Mouse (Mus musculus) lung, embryonic 15.5 days (tissue): ENCODE data around the gene Lrfn1. TPM values are rescaled to one million over a fixed set of nuclear protein-coding genes. Genes with fewer than 3 reads are reported as not detected.
"Not testable (repeated sequence)": the region's sequence is repeated elsewhere in the genome, so short reads cannot be mapped to it uniquely, and the experiment has no call there.

Experiments
- ATAC-seq: fragments of 200-750 bp; cut with Nextera tagmentation; 2 replicates; pipeline ENCODE4 v1.8.0; 2017; ENCODE audit warnings: moderate number of reproducible peaks, borderline replicate concordance; ENCODE audit not compliant: low FRiP score, low TSS enrichment; ENCODE audit errors: extremely low read depth
- H3K27ac ChIP-seq: fragments of 300-500 bp; sonication (generic); 2 replicates; pipeline ENCODE4 v1.5.1; 2015; ENCODE audit warnings: moderate library complexity, mild to moderate bottlenecking, inconsistent platforms
- H3K27me3 ChIP-seq: fragments of 300-500 bp; sonication (generic); 2 replicates; pipeline ENCODE4 v1.6.1; 2015; ENCODE audit warnings: inconsistent platforms
- H3K36me3 ChIP-seq: fragments of 300-500 bp; sonication (generic); 2 replicates; pipeline ENCODE4 v1.6.1; 2015; ENCODE audit warnings: inconsistent platforms
- H3K4me1 ChIP-seq: fragments of 300-500 bp; sonication (generic); 2 replicates; pipeline ENCODE4 v1.6.1; 2015; ENCODE audit warnings: inconsistent platforms
- H3K4me2 ChIP-seq: fragments of 300-500 bp; sonication (generic); 2 replicates; pipeline ENCODE4 v1.6.1; 2015; ENCODE audit warnings: inconsistent platforms, mild to moderate bottlenecking, moderate library complexity
- H3K4me3 ChIP-seq: fragments of 300-500 bp; sonication (generic); 2 replicates; pipeline ENCODE4 v1.5.1; 2015; ENCODE audit warnings: mild to moderate bottlenecking, inconsistent platforms
- H3K9ac ChIP-seq: fragments of 300-500 bp; sonication (generic); 2 replicates; pipeline ENCODE4 v1.6.1; 2015; ENCODE audit warnings: inconsistent platforms
- H3K9me3 ChIP-seq: fragments of 300-500 bp; sonication (generic); 2 replicates; pipeline ENCODE4 v1.6.1; 2016; ENCODE audit warnings: inconsistent platforms
- WGBS: fragments of 180-500 bp; shearing (Covaris S2); methylation state at CpG from one replicate; pipeline ENCODE4 v1.1.7; 2015; 5-methylcytosine and 5-hydroxymethylcytosine counted together
- polyA plus RNA-seq: library from polyadenylated mRNA; unstranded; fragments of >200 nt; fragmentation: Nextera tagmentation; extraction: Ambion mirVana; gene quantifications from 2 replicates; pipeline ENCODE4 v1.2.1, GENCODE M21; 2015

Gene Lrfn1
- polyA plus RNA-seq, 1 experiment from 2014 or later, result 3.8 TPM

GRCm38 (mm10) chr7:28484192-28484591, 32.4 kb downstream of the Lrfn1 start:
- Histone ChIP-seq H3K9ac (no peak overlapping the region), H3K27me3 (peaks cover 2% of the 10 kb centered on the region), H3K36me3 (no peaks in the 10 kb centered on the region), H3K4me1 (no peaks in the 10 kb centered on the region), H3K4me3 (no peak overlapping the region), H3K27ac (no peak overlapping the region), H3K9me3 (no peaks in the 10 kb centered on the region), H3K4me2 (no peak overlapping the region)
- ATAC-seq, result no peak
- 21% methylated on average over 4 of the region's 4 CpGs for WGBS

- H3K27me3 ChIP-seq, result peaks cover 2% of the 10 kb centered on the region
- ATAC-seq, result no peak
- no peaks in the 10 kb centered on the region for H3K9me3 ChIP-seq
- H3K4me3 ChIP-seq, result no peak overlapping the region
- H3K9ac ChIP-seq, result no peak overlapping the region
- no peak overlapping the region for H3K27ac ChIP-seq
- peak overlapping the region; percentile 43 for H3K4me2 ChIP-seq
- no peaks in the 10 kb centered on the region for H3K36me3 ChIP-seq
- no peaks in the 10 kb centered on the region for H3K4me1 ChIP-seq
- WGBS, result 3% methylated on average over 16 of the region's 16 CpGs
Measured at GRCm38 (mm10) chr7:28488030-28488491, 36.3 kb downstream of the Lrfn1 start.

GRCm38 (mm10) chr7:28490410-28490809, 38.6 kb downstream of the Lrfn1 start:
- H3K27me3 ChIP-seq, result peaks cover 2% of the 10 kb centered on the region
- peak; percentile 23; the same call in 1 of the 2 replicates for ATAC-seq
- no peaks in the 10 kb centered on the region for H3K4me1 ChIP-seq
- H3K36me3 ChIP-seq, result no peaks in the 10 kb centered on the region
- no peak overlapping the region for H3K4me3 ChIP-seq
- no peaks in the 10 kb centered on the region for H3K9me3 ChIP-seq
- WGBS, result 3% methylated on average over 10 of the region's 10 CpGs
- peak overlapping the region; percentile 20; the same call in 1 of the 2 replicates for H3K4me2 ChIP-seq
- no peak overlapping the region for H3K9ac ChIP-seq
- no peak overlapping the region for H3K27ac ChIP-seq

DNA sequence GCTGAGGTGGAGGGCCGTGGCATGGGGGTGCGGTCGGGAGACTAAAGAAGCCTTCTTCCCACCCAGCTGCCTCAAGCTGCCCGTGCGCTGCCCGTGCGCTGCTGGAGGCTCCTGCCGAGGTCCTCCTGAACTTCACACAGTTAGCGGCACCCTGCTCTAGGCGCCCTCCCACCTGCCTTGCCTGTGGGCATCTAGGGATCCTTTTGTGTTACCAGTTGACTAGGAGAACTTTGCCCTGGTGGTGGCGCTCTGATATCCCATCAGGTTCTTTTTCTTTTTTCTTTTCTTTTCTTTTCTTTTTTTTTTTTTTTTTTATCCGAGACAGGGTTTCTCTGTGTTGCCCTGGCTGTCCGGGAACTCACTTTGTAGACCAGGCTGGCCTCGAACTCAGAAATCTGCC, 39.1 kb downstream of the Lrfn1 start:
- peak overlapping the region; percentile 20; the same call in 1 of the 2 replicates for H3K4me2 ChIP-seq

GRCm38 (mm10) chr7:28492310-28492709, 40.5 kb downstream of the Lrfn1 start:
- WGBS, result 87% methylated on average over 8 of the region's 8 CpGs
- no peak overlapping the region for H3K4me2 ChIP-seq
- peaks cover 2% of the 10 kb centered on the region for H3K27me3 ChIP-seq
- no peaks in the 10 kb centered on the region for H3K36me3 ChIP-seq
- H3K27ac ChIP-seq, result no peak overlapping the region
- H3K9ac ChIP-seq, result no peak overlapping the region
- H3K4me3 ChIP-seq, result no peak overlapping the region
- H3K4me1 ChIP-seq, result no peaks in the 10 kb centered on the region
- no peaks in the 10 kb centered on the region for H3K9me3 ChIP-seq
- no peak for ATAC-seq

More for the DNA sequence above, 39.1 kb downstream of the Lrfn1 start:
- 25% methylated on average over 14 of the region's 14 CpGs for WGBS
- Histone ChIP-seq H3K27ac (no peak overlapping the region), H3K9me3 (no peaks in the 10 kb centered on the region), H3K4me3 (no peak overlapping the region), H3K36me3 (no peaks in the 10 kb centered on the region), H3K4me1 (no peaks in the 10 kb centered on the region), H3K9ac (no peak overlapping the region), H3K27me3 (peaks cover 2% of the 10 kb centered on the region)
- ATAC-seq, result no peak

- Histone ChIP-seq H3K4me2 (no peak overlapping the region), H3K9me3 (no peaks in the 10 kb centered on the region), H3K27ac (no peak overlapping the region), H3K9ac (no peak overlapping the region), H3K36me3 (no peaks in the 10 kb centered on the region), H3K4me3 (no peak overlapping the region), H3K4me1 (no peaks in the 10 kb centered on the region), H3K27me3 (no peaks in the 10 kb centered on the region)
- ATAC-seq, result no peak
- WGBS, result 53% methylated on average over 11 of the region's 11 CpGs
Measured at GRCm38 (mm10) chr7:28495426-28495825, 43.6 kb downstream of the Lrfn1 start.

GRCm38 (mm10) chr7:28505585-28505984, 53.8 kb downstream of the Lrfn1 start:
- no peak overlapping the region for H3K9ac ChIP-seq
- H3K4me2 ChIP-seq, result no peak overlapping the region
- 2% methylated on average over 5 of the region's 5 CpGs for WGBS
- H3K4me1 ChIP-seq, result no peaks in the 10 kb centered on the region
- no peak overlapping the region for H3K27ac ChIP-seq
- no peaks in the 10 kb centered on the region for H3K9me3 ChIP-seq
- H3K27me3 ChIP-seq, result no peaks in the 10 kb centered on the region
- no peaks in the 10 kb centered on the region for H3K36me3 ChIP-seq
- ATAC-seq, result no peak
- no peak overlapping the region for H3K4me3 ChIP-seq

GRCm38 (mm10) chr7:28509121-28509520, 57.3 kb downstream of the Lrfn1 start:
- ATAC-seq, result peak; percentile 42; the same call in 1 of the 2 replicates

GRCm38 (mm10) chr7:28510405-28510974, 58.7 kb downstream of the Lrfn1 start, which contains the start of gene Ifnl2:
TSS of gene Ifnl2 (minus strand) at chr7:28510455.
- not testable (repeated sequence) for H3K4me2 ChIP-seq, H3K9me3 ChIP-seq, H3K4me1 ChIP-seq, H3K27me3 ChIP-seq, H3K27ac ChIP-seq, H3K9ac ChIP-seq, H3K4me3 ChIP-seq, ATAC-seq, H3K36me3 ChIP-seq
- 48% methylated on average over 8 of the region's 8 CpGs for WGBS

More at GRCm38 (mm10) chr7:28509121-28509520, 57.3 kb downstream of the Lrfn1 start:
- not testable (repeated sequence) for H3K36me3 ChIP-seq, H3K27ac ChIP-seq, H3K4me2 ChIP-seq, H3K4me1 ChIP-seq, H3K27me3 ChIP-seq, H3K9ac ChIP-seq, H3K4me3 ChIP-seq, H3K9me3 ChIP-seq
- 69% methylated on average over 2 of the region's 2 CpGs for WGBS

GRCm38 (mm10) chr7:28511441-28511840, 59.7 kb downstream of the Lrfn1 start:
- no peak overlapping the region for H3K4me3 ChIP-seq
- H3K27ac ChIP-seq, result no peak overlapping the region
- WGBS, result 68% methylated on average over 8 of the region's 8 CpGs
- H3K36me3 ChIP-seq, result no peaks in the 10 kb centered on the region
- no peak for ATAC-seq
- H3K4me1 ChIP-seq, result no peaks in the 10 kb centered on the region
- H3K27me3 ChIP-seq, result no peaks in the 10 kb centered on the region
- H3K9me3 ChIP-seq, result no peaks in the 10 kb centered on the region
- no peak overlapping the region for H3K9ac ChIP-seq
- no peak overlapping the region for H3K4me2 ChIP-seq
